Mouse (Mus musculus) G1E (cell line): ENCODE measurements at regions not wholly inside any gene's neighbourhood (a gene's known extent, or its start where the extent isn't known, plus 50 kb on each side); places are given as distances from the start of the nearest gene placed in this dataset.

Experiments used
- CTCF ChIP-seq: IDR thresholded peaks from 2 replicates; pipeline ENCODE4 v1.5.1; 2012; ENCODE audit warnings: low read depth, low read length, inconsistent platforms, mixed read lengths
- GATA1 ChIP-seq: IDR thresholded peaks from 2 replicates; pipeline ENCODE4 v1.6.1; 2012; ENCODE audit warnings: borderline replicate concordance, low read length, inconsistent platforms, mixed read lengths
- GATA2 ChIP-seq: IDR thresholded peaks from 2 replicates; pipeline ENCODE4 v1.6.1; 2012; ENCODE audit warnings: low read depth, low read length, inconsistent platforms, borderline replicate concordance
- POLR2AphosphoS5 ChIP-seq: IDR thresholded peaks from 2 replicates; pipeline ENCODE4 v1.6.1; 2012; ENCODE audit warnings: low read depth, low read length, inconsistent platforms; ENCODE audit not compliant: insufficient replicate concordance
- TAL1 ChIP-seq: conservative IDR thresholded peaks from 2 replicates; pipeline ENCODE4 v1.6.1; 2012; ENCODE audit warnings: low read depth, low read length, inconsistent platforms, mixed read lengths

DNA sequence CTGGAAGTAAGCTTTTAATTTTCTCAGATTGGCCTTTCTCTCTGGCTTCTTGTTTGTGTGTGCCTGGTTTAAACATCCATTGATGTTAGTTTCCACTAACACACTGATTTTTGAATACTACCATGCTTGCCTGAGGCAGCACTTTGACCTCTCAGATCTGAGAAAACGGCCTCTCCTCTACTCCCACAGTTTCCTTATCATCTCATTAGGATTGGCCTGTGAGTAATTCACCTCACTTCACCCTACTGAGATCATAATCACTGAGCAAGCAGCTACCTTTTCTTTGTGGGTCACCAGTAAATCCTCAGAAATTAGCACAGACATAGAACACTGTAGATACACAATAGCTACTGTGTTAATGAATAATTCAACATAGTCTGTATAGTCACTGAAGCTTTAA, 74.5 kb upstream of the Far2 start:
- TF ChIP-seq CTCF (no peak), GATA1 (no peak), TAL1 (no peak), POLR2AphosphoS5 (no peak), GATA2 (no peak)
